Mouse (Mus musculus) stomach, postnatal 0 days (tissue): ENCODE measurements around the gene Fyn. TPM values are rescaled to one million over a fixed set of nuclear protein-coding genes. Genes with fewer than 3 reads are reported as not detected.

Source experiments
- ATAC-seq: fragments of 200-750 bp; cut with Nextera tagmentation; 2 replicates; pipeline ENCODE4 v1.8.0; 2017; ENCODE audit not compliant: low FRiP score, low TSS enrichment
- DNase-seq: peaks from one replicate; pipeline ENCODE4 v3.0.0-alpha.2; 2016; ENCODE audit warnings: low spot score
- H3K27ac ChIP-seq: fragments of 300-500 bp; sonication (generic); replicated peaks from 2 replicates; pipeline ENCODE4 v1.5.1; 2014; ENCODE audit warnings: mild to moderate bottlenecking, control low read depth
- H3K27me3 ChIP-seq: fragments of 300-500 bp; sonication (generic); 2 replicates; pipeline ENCODE4 v1.6.1; 2014; ENCODE audit warnings: low read length; ENCODE audit not compliant: control insufficient read depth, insufficient read depth
- H3K36me3 ChIP-seq: fragments of 300-500 bp; sonication (generic); 2 replicates; pipeline ENCODE4 v1.6.1; 2014; ENCODE audit warnings: low read length, mixed read lengths; ENCODE audit not compliant: control insufficient read depth, insufficient read depth
- H3K4me1 ChIP-seq: fragments of 300-500 bp; sonication (generic); replicated peaks from 2 replicates; pipeline ENCODE4 v1.6.1; 2014; ENCODE audit warnings: antibody characterized with exemption; ENCODE audit not compliant: control insufficient read depth, insufficient read depth
- H3K4me2 ChIP-seq: fragments of 300-500 bp; sonication (generic); replicated peaks from 2 replicates; pipeline ENCODE4 v1.6.1; 2014; ENCODE audit warnings: low read depth, mild to moderate bottlenecking, control low read depth, moderate library complexity
- H3K4me3 ChIP-seq: fragments of 300-500 bp; sonication (generic); 2 replicates; pipeline ENCODE4 v1.5.1; 2014; ENCODE audit warnings: low read depth, low read length, control low read depth
- H3K9ac ChIP-seq: fragments of 300-500 bp; sonication (generic); 2 replicates; pipeline ENCODE4 v1.6.1; 2014; ENCODE audit warnings: mild to moderate bottlenecking, low read length, control low read depth, mixed read lengths
- H3K9me3 ChIP-seq: fragments of 300-500 bp; sonication (generic); 2 replicates; pipeline ENCODE4 v1.6.1; 2016; ENCODE audit warnings: low read length; ENCODE audit not compliant: control insufficient read depth
- CTCF ChIP-seq: IDR thresholded peaks from 2 replicates; pipeline ENCODE4 v1.5.1; 2016; ENCODE audit warnings: antibody characterized with exemption, low read depth, mild to moderate bottlenecking, moderate library complexity
- EP300 ChIP-seq: optimal IDR thresholded peaks from 2 replicates; pipeline ENCODE3; 2016; ENCODE audit warnings: antibody characterized with exemption
- WGBS: fragments of 180-500 bp; shearing (Covaris S2); extraction: QIAGEN DNeasy Blood & Tissue Kit; methylation state at CpG from one replicate; pipeline ENCODE4 v1.1.7; 2014; 5-methylcytosine and 5-hydroxymethylcytosine counted together
- polyA plus RNA-seq: library from polyadenylated mRNA; unstranded; fragments of >200 nt; fragmentation: Nextera tagmentation; extraction: Ambion mirVana; gene quantifications from 2 replicates; pipeline ENCODE4 v1.2.1, GENCODE M21; 2015

Gene Fyn
- polyA plus RNA-seq, 1 experiment from 2014 or later = 12.5 TPM

DNA sequence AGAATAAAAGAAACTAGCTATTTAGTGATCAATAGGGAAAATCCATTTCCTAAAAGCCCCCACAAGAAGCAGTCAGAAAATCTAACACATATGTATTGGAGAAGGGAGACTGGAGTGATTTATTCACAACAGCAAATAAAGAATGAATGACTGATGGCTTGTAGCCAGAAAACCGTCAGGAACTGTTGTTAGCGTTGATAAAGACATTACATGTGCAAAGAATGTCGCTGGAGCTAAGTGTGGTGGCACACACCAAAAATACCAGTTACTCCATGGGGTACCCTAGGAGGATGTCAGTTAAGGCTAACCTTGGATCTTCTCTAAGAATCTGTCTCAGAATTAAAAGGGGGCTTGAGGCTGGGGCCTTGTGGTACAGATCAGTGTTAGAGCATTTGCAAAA, 34.3 kb upstream of the Fyn start:
- Histone ChIP-seq H3K4me1 (no peaks in the 10 kb centered on the region), H3K27me3 (no peaks in the 10 kb centered on the region), H3K4me2 (no peak overlapping the region), H3K27ac (no peak overlapping the region), H3K36me3 (no peaks in the 10 kb centered on the region), H3K9ac (no peak overlapping the region), H3K9me3 (no peaks in the 10 kb centered on the region), H3K4me3 (no peak overlapping the region)
- no peak for TF ChIP-seq EP300
- TF ChIP-seq CTCF = no peak
- no peak for ATAC-seq
- 29% methylated on average over 3 of the region's 3 CpGs for WGBS
- DNase-seq = no peak

DNA sequence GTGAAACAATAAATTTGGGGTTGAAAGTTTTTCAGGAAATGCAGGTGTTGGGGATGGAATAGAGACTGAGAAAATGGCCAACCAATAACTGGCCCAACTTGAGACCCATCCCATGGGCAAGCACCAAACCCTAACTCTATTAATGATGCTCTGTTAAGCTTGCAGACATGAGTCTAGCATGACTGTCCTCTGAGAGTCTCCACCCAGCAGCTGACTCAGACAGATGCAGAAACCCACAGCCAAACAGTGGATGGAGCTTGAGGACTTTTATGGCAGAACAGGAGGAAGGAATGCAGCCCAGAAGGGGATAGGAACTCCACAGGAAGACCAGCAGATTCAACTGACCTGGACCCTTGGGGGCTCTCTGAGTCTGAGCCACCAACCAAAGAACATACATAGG, 32.8 kb upstream of the Fyn start:
- TF ChIP-seq EP300 (no peak), CTCF (no peak)
- H3K9me3 ChIP-seq = no peaks in the 10 kb centered on the region
- H3K27me3 ChIP-seq = no peaks in the 10 kb centered on the region
- ATAC-seq (no peak), DNase-seq (no peak)
- H3K27ac ChIP-seq = no peak overlapping the region
- no peak overlapping the region for H3K4me2 ChIP-seq
- H3K4me1 ChIP-seq = no peaks in the 10 kb centered on the region
- no peaks in the 10 kb centered on the region for H3K36me3 ChIP-seq
- H3K4me3 ChIP-seq = no peak overlapping the region
- no peak overlapping the region for H3K9ac ChIP-seq

- no peak overlapping the region for H3K9ac ChIP-seq
- WGBS = 62% methylated on average over 2 of the region's 2 CpGs
- no peaks in the 10 kb centered on the region for H3K9me3 ChIP-seq
- H3K4me2 ChIP-seq = no peak overlapping the region
- no peaks in the 10 kb centered on the region for H3K4me1 ChIP-seq
- TF ChIP-seq CTCF = no peak
- TF ChIP-seq EP300 = no peak
- no peak overlapping the region for H3K27ac ChIP-seq
- ATAC-seq (no peak), DNase-seq (no peak)
- H3K4me3 ChIP-seq = no peak overlapping the region
- no peaks in the 10 kb centered on the region for H3K27me3 ChIP-seq
- H3K36me3 ChIP-seq = no peaks in the 10 kb centered on the region
These were observed 29.3 kb upstream of the Fyn start for GRCm38 (mm10) chr10:39339189-39339968.

DNA sequence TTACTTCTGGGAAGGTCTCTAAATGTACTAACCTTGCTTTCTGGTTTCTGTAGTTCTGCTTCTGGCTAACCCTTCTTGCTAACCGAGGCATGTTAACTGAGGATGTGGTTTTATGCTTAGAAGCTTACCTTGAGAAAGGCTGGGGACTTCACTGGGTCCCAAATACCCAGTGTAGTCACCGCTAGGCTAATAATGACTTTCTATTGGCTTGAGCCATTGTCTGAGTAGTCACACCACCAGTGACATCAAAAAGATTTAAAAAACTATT, 28.8 kb upstream of the Fyn start:
- no peaks in the 10 kb centered on the region for H3K27me3 ChIP-seq
- H3K4me3 ChIP-seq = no peak overlapping the region
- H3K9ac ChIP-seq = no peak overlapping the region
- ATAC-seq = no peak
- no peaks in the 10 kb centered on the region for H3K9me3 ChIP-seq
- H3K4me1 ChIP-seq = no peaks in the 10 kb centered on the region
- DNase-seq = no peak
- no peak overlapping the region for H3K27ac ChIP-seq
- TF ChIP-seq CTCF (no peak), EP300 (no peak)
- H3K4me2 ChIP-seq = no peak overlapping the region
- 80% methylated on average over 2 of the region's 2 CpGs for WGBS
- no peaks in the 10 kb centered on the region for H3K36me3 ChIP-seq

- Histone ChIP-seq H3K36me3 (no peaks in the 10 kb centered on the region), H3K27ac (no peak overlapping the region), H3K4me3 (no peak overlapping the region), H3K4me2 (no peak overlapping the region), H3K27me3 (no peaks in the 10 kb centered on the region), H3K9me3 (no peaks in the 10 kb centered on the region), H3K4me1 (no peaks in the 10 kb centered on the region), H3K9ac (no peak overlapping the region)
- ATAC-seq (0 out of 2 replicates have a peak, but pooled peaks have one; percentile 38), DNase-seq (no peak)
- WGBS = 47% methylated on average over 1 of the region's 1 CpGs
- TF ChIP-seq EP300 (no peak), CTCF (no peak)
These were observed 25.1 kb upstream of the Fyn start for GRCm38 (mm10) chr10:39343551-39343950.

GRCm38 (mm10) chr10:39345921-39346320, 22.7 kb upstream of the Fyn start:
- TF ChIP-seq EP300 = no peak
- TF ChIP-seq CTCF = no peak
- WGBS = 70% methylated on average over 1 of the region's 1 CpGs
- no peak for ATAC-seq

More at GRCm38 (mm10) chr10:39345921-39346320, 22.7 kb upstream of the Fyn start:
- Histone ChIP-seq H3K9me3 (no peaks in the 10 kb centered on the region), H3K4me2 (no peak overlapping the region), H3K27me3 (no peaks in the 10 kb centered on the region), H3K9ac (no peak overlapping the region), H3K4me1 (no peaks in the 10 kb centered on the region), H3K4me3 (no peak overlapping the region), H3K27ac (no peak overlapping the region), H3K36me3 (no peaks in the 10 kb centered on the region)
- no peak for DNase-seq
